Mouse (Mus musculus): ENCODE results near the gene Casp7. TPM values are rescaled to one million over a fixed set of nuclear protein-coding genes. Genes with fewer than 3 reads are reported as not detected.

Gene Casp7
- polyA plus RNA-seq, 1 experiment from 2014 or later, result 30.7 TPM

- no peak overlapping the region for H3K4me2 ChIP-seq
- H3K36me3 ChIP-seq (ENCODE audit: insufficient read depth), result no peaks in the 10 kb centered on the region
- no peak overlapping the region for H3K4me3 ChIP-seq (ENCODE audit: low read depth, low read length)
- H3K4me1 ChIP-seq (ENCODE audit: insufficient read depth), result 0 out of 2 replicates have a peak, but pooled peaks cover 4% of the 10 kb centered on the region
- no peak overlapping the region for H3K9ac ChIP-seq
- no peaks in the 10 kb centered on the region for H3K9me3 ChIP-seq (ENCODE audit: low read depth, low read length)
- no peak for TF ChIP-seq CTCF (IDR thresholded peaks at IDR 0.05; ENCODE audit: low read depth)
- ATAC-seq (ENCODE audit: insufficient read depth) (no peak), DNase-seq (no peak)
- WGBS, result 82% methylated on average over 6 of the region's 6 CpGs
- H3K27ac ChIP-seq (ENCODE audit: low read depth), result no peak overlapping the region
- H3K27me3 ChIP-seq (ENCODE audit: insufficient read depth, low read length), result no peaks in the 10 kb centered on the region
These were observed 26.4 kb upstream of the Casp7 start for GRCm38 (mm10) chr19:56370389-56371150.

- no peak overlapping the region for H3K4me3 ChIP-seq (ENCODE audit: low read depth, low read length)
- H3K4me2 ChIP-seq, result no peak overlapping the region
- TF ChIP-seq CTCF (IDR thresholded peaks at IDR 0.05; ENCODE audit: low read depth), result no peak
- no peaks in the 10 kb centered on the region for H3K27me3 ChIP-seq (ENCODE audit: insufficient read depth, low read length)
- H3K36me3 ChIP-seq (ENCODE audit: insufficient read depth), result no peaks in the 10 kb centered on the region
- no peak overlapping the region for H3K9ac ChIP-seq
- no peaks in the 10 kb centered on the region for H3K9me3 ChIP-seq (ENCODE audit: low read depth, low read length)
- WGBS, result 68% methylated on average over 7 of the region's 7 CpGs
- no peak overlapping the region for H3K27ac ChIP-seq (ENCODE audit: low read depth)
- no peaks in the 10 kb centered on the region for H3K4me1 ChIP-seq (ENCODE audit: insufficient read depth)
- ATAC-seq (ENCODE audit: insufficient read depth), result no peak
- DNase-seq, result no peak
These were observed 24.7 kb upstream of the Casp7 start for GRCm38 (mm10) chr19:56372226-56372625.

- WGBS, result 84% methylated on average over 5 of the region's 5 CpGs
- TF ChIP-seq CTCF (IDR thresholded peaks at IDR 0.05; ENCODE audit: low read depth), result no peak
- no peaks in the 10 kb centered on the region for H3K4me1 ChIP-seq (ENCODE audit: insufficient read depth)
- no peak overlapping the region for H3K27ac ChIP-seq (ENCODE audit: low read depth)
- H3K36me3 ChIP-seq (ENCODE audit: insufficient read depth), result no peaks in the 10 kb centered on the region
- no peaks in the 10 kb centered on the region for H3K27me3 ChIP-seq (ENCODE audit: insufficient read depth, low read length)
- no peak overlapping the region for H3K4me2 ChIP-seq
- DNase-seq (no peak), ATAC-seq (ENCODE audit: insufficient read depth) (no peak)
- H3K4me3 ChIP-seq (ENCODE audit: low read depth, low read length), result no peak overlapping the region
- no peak overlapping the region for H3K9ac ChIP-seq
- H3K9me3 ChIP-seq (ENCODE audit: low read depth, low read length), result no peaks in the 10 kb centered on the region
These were observed 23.7 kb upstream of the Casp7 start for GRCm38 (mm10) chr19:56373246-56373645.

- no peaks in the 10 kb centered on the region for H3K4me1 ChIP-seq (ENCODE audit: insufficient read depth)
- ATAC-seq (ENCODE audit: insufficient read depth), result no peak
These were observed 22.9 kb upstream of the Casp7 start for GRCm38 (mm10) chr19:56374011-56374410.

GRCm38 (mm10) chr19:56378007-56378406, 18.9 kb upstream of the Casp7 start:
- TF ChIP-seq CTCF (IDR thresholded peaks at IDR 0.05; ENCODE audit: low read depth), result no peak
- DNase-seq (no peak), ATAC-seq (ENCODE audit: insufficient read depth) (no peak)
- Histone ChIP-seq H3K4me1 (ENCODE audit: insufficient read depth) (no peaks in the 10 kb centered on the region), H3K4me2 (no peak overlapping the region), H3K9me3 (ENCODE audit: low read depth, low read length) (no peaks in the 10 kb centered on the region), H3K4me3 (ENCODE audit: low read depth, low read length) (no peak overlapping the region), H3K36me3 (ENCODE audit: insufficient read depth) (no peaks in the 10 kb centered on the region), H3K27ac (ENCODE audit: low read depth) (no peak overlapping the region), H3K27me3 (ENCODE audit: insufficient read depth, low read length) (no peaks in the 10 kb centered on the region), H3K9ac (no peak overlapping the region)
- 73% methylated on average over 5 of the region's 5 CpGs for WGBS

More at GRCm38 (mm10) chr19:56374011-56374410, 22.9 kb upstream of the Casp7 start:
- DNase-seq, result no peak
- no peak overlapping the region for H3K9ac ChIP-seq
- H3K9me3 ChIP-seq (ENCODE audit: low read depth, low read length), result no peaks in the 10 kb centered on the region
- H3K27ac ChIP-seq (ENCODE audit: low read depth), result no peak overlapping the region
- H3K27me3 ChIP-seq (ENCODE audit: insufficient read depth, low read length), result no peaks in the 10 kb centered on the region
- WGBS, result 48% methylated on average over 10 of the region's 10 CpGs
- no peak overlapping the region for H3K4me2 ChIP-seq
- H3K4me3 ChIP-seq (ENCODE audit: low read depth, low read length), result no peak overlapping the region
- TF ChIP-seq CTCF (IDR thresholded peaks at IDR 0.05; ENCODE audit: low read depth), result no peak
- no peaks in the 10 kb centered on the region for H3K36me3 ChIP-seq (ENCODE audit: insufficient read depth)

DNA sequence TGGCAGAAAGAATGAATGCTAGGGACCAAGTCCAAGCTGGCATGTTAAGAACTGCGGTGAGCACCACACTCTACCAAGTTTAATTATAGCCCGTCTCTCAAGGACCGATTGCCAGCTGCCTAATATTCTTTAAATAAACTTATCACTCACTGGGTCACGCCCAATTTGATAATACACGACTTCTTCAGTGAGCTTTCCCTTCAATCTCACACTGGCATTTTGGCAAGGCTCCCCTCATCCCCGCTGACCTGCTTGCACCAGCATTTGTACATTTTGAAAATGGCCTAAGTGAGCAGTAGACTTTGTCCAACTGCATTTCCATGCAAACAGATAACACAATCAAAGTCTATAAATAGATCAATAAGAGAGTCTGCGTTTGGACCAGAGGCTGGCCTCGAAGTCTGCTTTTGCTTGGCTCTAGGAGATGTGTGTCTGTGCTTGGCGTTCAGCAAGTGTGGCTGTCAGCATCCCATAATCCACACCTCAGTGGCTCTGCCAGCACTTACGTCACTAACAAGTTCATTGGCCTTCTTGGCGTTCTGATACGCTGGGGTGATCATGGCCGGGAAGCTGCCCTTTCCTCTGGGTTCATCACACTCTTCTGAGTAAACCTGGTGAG, 18.3 kb upstream of the Casp7 start:
- Histone ChIP-seq H3K9me3 (ENCODE audit: low read depth, low read length) (no peaks in the 10 kb centered on the region), H3K4me1 (ENCODE audit: insufficient read depth) (no peaks in the 10 kb centered on the region), H3K4me2 (no peak overlapping the region), H3K9ac (no peak overlapping the region), H3K27me3 (ENCODE audit: insufficient read depth, low read length) (no peaks in the 10 kb centered on the region), H3K27ac (ENCODE audit: low read depth) (no peak overlapping the region), H3K36me3 (ENCODE audit: insufficient read depth) (no peaks in the 10 kb centered on the region), H3K4me3 (ENCODE audit: low read depth, low read length) (no peak overlapping the region)
- TF ChIP-seq CTCF (IDR thresholded peaks at IDR 0.05; ENCODE audit: low read depth), result no peak
- 40% methylated on average over 13 of the region's 13 CpGs for WGBS
- no peak for ATAC-seq (ENCODE audit: insufficient read depth)
- DNase-seq, result no peak

DNA sequence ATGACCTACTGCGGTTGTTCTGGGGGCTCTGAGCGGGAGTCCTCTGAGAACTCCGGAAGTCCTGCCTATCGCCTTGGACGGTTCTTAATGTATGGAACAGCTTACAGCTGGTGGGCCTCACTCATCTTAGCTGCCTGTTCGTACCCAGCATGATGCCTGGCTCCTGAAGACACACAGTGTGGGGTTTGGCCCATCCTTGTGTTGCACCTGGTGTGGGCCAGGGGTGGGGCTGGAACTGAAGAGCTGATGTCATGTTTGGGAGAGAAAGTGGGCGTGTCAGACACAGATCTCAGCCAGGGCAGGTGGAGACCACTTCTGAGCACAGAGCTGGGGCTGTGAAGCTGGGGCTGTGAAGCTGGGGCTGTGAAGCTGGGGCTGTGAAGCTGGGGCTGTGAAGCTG, 16.6 kb upstream of the Casp7 start:
- no peaks in the 10 kb centered on the region for H3K9me3 ChIP-seq (ENCODE audit: low read depth, low read length)
- DNase-seq (no peak), ATAC-seq (ENCODE audit: insufficient read depth) (no peak)
- H3K27me3 ChIP-seq (ENCODE audit: insufficient read depth, low read length), result no peaks in the 10 kb centered on the region
- H3K4me1 ChIP-seq (ENCODE audit: insufficient read depth), result no peaks in the 10 kb centered on the region
- no peak overlapping the region for H3K4me2 ChIP-seq
- 63% methylated on average over 7 of the region's 7 CpGs for WGBS
- no peak overlapping the region for H3K27ac ChIP-seq (ENCODE audit: low read depth)
- H3K9ac ChIP-seq, result no peak overlapping the region
- no peaks in the 10 kb centered on the region for H3K36me3 ChIP-seq (ENCODE audit: insufficient read depth)
- no peak for TF ChIP-seq CTCF (IDR thresholded peaks at IDR 0.05; ENCODE audit: low read depth)
- no peak overlapping the region for H3K4me3 ChIP-seq (ENCODE audit: low read depth, low read length)

All from lung, embryonic 14.5 days (tissue).